24 mouse cellular contexts compared by ENCODE assay signal in genomic region chr13:45688864-45689263, GRCm38 (mm10).
"Had no signal": no experiment of that assay in that cellular context is flagged by ENCODE, and none has a peak within 500 bp of the region (broad histone marks: within the 10 kb centered on the region; RNA-seq: fewer than 3 reads in every experiment).

No protein-coding gene starts in this region.

- DNase-seq: cerebellum, adult 9-10 months; cerebellum, adult 9-11 months; cerebellum, postnatal 10 days; cerebellum, postnatal 14 days; cerebellum, postnatal 25 days; cerebellum, postnatal 36 days; embryo, embryonic 11 days; forebrain, postnatal 0 days; gastrocnemius, adult 2 months; gastrocnemius, postnatal 10 days; gastrocnemius, postnatal 14 days; gastrocnemius, postnatal 36 days; heart, adult 18-20 months; heart, adult 2 months had no signal

- H3K36me3 ChIP-seq: embryonic facial prominence, embryonic 10.5 days; embryonic facial prominence, embryonic 12.5 days; embryonic facial prominence, embryonic 13.5 days; embryonic facial prominence, embryonic 15.5 days; forebrain, embryonic 10.5 days; forebrain, embryonic 12.5 days; forebrain, embryonic 15.5 days; heart, embryonic 10.5 days had no signal

- H3K27ac ChIP-seq: embryonic facial prominence, embryonic 10.5 days; embryonic facial prominence, embryonic 12.5 days; embryonic facial prominence, embryonic 13.5 days; embryonic facial prominence, embryonic 15.5 days; forebrain, embryonic 10.5 days; forebrain, embryonic 12.5 days; forebrain, embryonic 13.5 days; forebrain, embryonic 15.5 days; gastrocnemius, adult 2 months; heart, adult 2 months; heart, embryonic 10.5 days had no signal

- ATAC-seq: forebrain, embryonic 15.5 days had no signal

- H3K4me2 ChIP-seq: embryonic facial prominence, embryonic 12.5 days; embryonic facial prominence, embryonic 13.5 days; embryonic facial prominence, embryonic 15.5 days; forebrain, embryonic 12.5 days; forebrain, embryonic 13.5 days; forebrain, embryonic 15.5 days had no signal

- H3K27me3 ChIP-seq: embryonic facial prominence, embryonic 12.5 days; embryonic facial prominence, embryonic 13.5 days; embryonic facial prominence, embryonic 15.5 days; forebrain, embryonic 12.5 days; forebrain, embryonic 13.5 days; forebrain, embryonic 15.5 days had no signal

- H3K9me3 ChIP-seq: embryonic facial prominence, embryonic 10.5 days; embryonic facial prominence, embryonic 12.5 days; embryonic facial prominence, embryonic 13.5 days; embryonic facial prominence, embryonic 15.5 days; forebrain, embryonic 10.5 days; forebrain, embryonic 12.5 days; forebrain, embryonic 13.5 days; forebrain, embryonic 15.5 days; heart, embryonic 10.5 days had no signal

- H3K4me3 ChIP-seq: embryonic facial prominence, embryonic 10.5 days; embryonic facial prominence, embryonic 12.5 days; embryonic facial prominence, embryonic 13.5 days; embryonic facial prominence, embryonic 15.5 days; erythroblast, embryonic 14.5 days; forebrain, embryonic 10.5 days; forebrain, embryonic 12.5 days; forebrain, embryonic 13.5 days; forebrain, embryonic 15.5 days; gastrocnemius, adult 2 months; heart, adult 2 months; heart, embryonic 10.5 days had no signal

- H3K9ac ChIP-seq: embryonic facial prominence, embryonic 12.5 days; embryonic facial prominence, embryonic 13.5 days; embryonic facial prominence, embryonic 15.5 days; forebrain, embryonic 12.5 days; forebrain, embryonic 13.5 days; forebrain, embryonic 15.5 days; forebrain, postnatal 0 days had no signal
